Mouse (Mus musculus): Measurements from ENCODE around the gene Copz1. TPM values are rescaled to one million over a fixed set of nuclear protein-coding genes. Genes with fewer than 3 reads are reported as not detected.

Gene Copz1
- total and polyA plus RNA-seq, 2 experiments: 55.9 to 142 TPM

GRCm38 (mm10) chr15:103341547-103341946 is 69.0 kb downstream of the Copz1 start:
- Histone ChIP-seq H3K79me2 (ENCODE audit: control insufficient read depth, insufficient read depth, low read length) (no peaks in the 10 kb centered on the region; the same call in 1 of the 2 replicates), H3K9ac (ENCODE audit: low read depth, low read length) (no peak overlapping the region), H3K27ac (replicated peaks; ENCODE audit: insufficient read depth, low read depth, low read length) (no peak overlapping the region), H3K36me3 (ENCODE audit: control insufficient read depth, insufficient read depth, low read length) (peaks cover 21% of the 10 kb centered on the region), H3K4me1 (ENCODE audit: control insufficient read depth, insufficient read depth, low read length) (peaks cover 4% of the 10 kb centered on the region; the same call in 1 of the 2 replicates), H3K4me3 (ENCODE audit: insufficient read depth, low read depth, low read length) (no peak overlapping the region), H3K27me3 (ENCODE audit: control insufficient read depth, insufficient read depth, low read length) (peaks cover 2% of the 10 kb centered on the region; the same call in 1 of the 2 replicates)
- DNase-seq (ENCODE audit: extremely low read depth, low read depth, low spot score): no peak
- 75% methylated on average over 8 of the region's 8 CpGs for WGBS
- TF ChIP-seq POLR2A (IDR thresholded peaks at IDR 0.05; ENCODE audit: extremely low read depth, insufficient read depth, low read length): no peak
- no peak for TF ChIP-seq CTCF (IDR thresholded peaks at IDR 0.05; ENCODE audit: low read depth, low read length)

- WGBS: 23% methylated on average over 4 of the region's 4 CpGs
- TF ChIP-seq POLR2A (IDR thresholded peaks at IDR 0.05; ENCODE audit: extremely low read depth, insufficient read depth, low read length) (no peak), CTCF (IDR thresholded peaks at IDR 0.05; ENCODE audit: low read depth, low read length) (peak; percentile 53)
- no peak overlapping the region for H3K27ac ChIP-seq (replicated peaks; ENCODE audit: insufficient read depth, low read depth, low read length)
- peaks cover 26% of the 10 kb centered on the region for H3K36me3 ChIP-seq (ENCODE audit: control insufficient read depth, insufficient read depth, low read length)
- no peak overlapping the region for H3K4me3 ChIP-seq (ENCODE audit: insufficient read depth, low read depth, low read length)
- peak; percentile 74 for DNase-seq (ENCODE audit: extremely low read depth, low read depth, low spot score)
- peaks cover 4% of the 10 kb centered on the region; the same call in 1 of the 2 replicates for H3K4me1 ChIP-seq (ENCODE audit: control insufficient read depth, insufficient read depth, low read length)
- H3K79me2 ChIP-seq (ENCODE audit: control insufficient read depth, insufficient read depth, low read length): no peaks in the 10 kb centered on the region; the same call in 1 of the 2 replicates
- H3K9ac ChIP-seq (ENCODE audit: low read depth, low read length): no peak overlapping the region
- peaks cover 2% of the 10 kb centered on the region; the same call in 1 of the 2 replicates for H3K27me3 ChIP-seq (ENCODE audit: control insufficient read depth, insufficient read depth, low read length)
Measured at GRCm38 (mm10) chr15:103342415-103342814, 69.9 kb downstream of the Copz1 start.

- no peaks in the 10 kb centered on the region; the same call in 1 of the 2 replicates for H3K79me2 ChIP-seq (ENCODE audit: control insufficient read depth, insufficient read depth, low read length)
- 66% methylated on average over 3 of the region's 3 CpGs for WGBS
- H3K4me3 ChIP-seq (ENCODE audit: insufficient read depth, low read depth, low read length): no peak overlapping the region
- no peak overlapping the region for H3K9ac ChIP-seq (ENCODE audit: low read depth, low read length)
- TF ChIP-seq POLR2A (IDR thresholded peaks at IDR 0.05; ENCODE audit: extremely low read depth, insufficient read depth, low read length) (no peak), CTCF (IDR thresholded peaks at IDR 0.05; ENCODE audit: low read depth, low read length) (no peak)
- peaks cover 4% of the 10 kb centered on the region; the same call in 1 of the 2 replicates for H3K4me1 ChIP-seq (ENCODE audit: control insufficient read depth, insufficient read depth, low read length)
- no peak for DNase-seq (ENCODE audit: extremely low read depth, low read depth, low spot score)
- peaks cover 2% of the 10 kb centered on the region; the same call in 1 of the 2 replicates for H3K27me3 ChIP-seq (ENCODE audit: control insufficient read depth, insufficient read depth, low read length)
- H3K36me3 ChIP-seq (ENCODE audit: control insufficient read depth, insufficient read depth, low read length): peaks cover 29% of the 10 kb centered on the region
- no peak overlapping the region for H3K27ac ChIP-seq (replicated peaks; ENCODE audit: insufficient read depth, low read depth, low read length)
Measured at GRCm38 (mm10) chr15:103343008-103343407, 70.5 kb downstream of the Copz1 start.

- Histone ChIP-seq H3K9ac (ENCODE audit: low read depth, low read length) (no peak overlapping the region), H3K79me2 (ENCODE audit: control insufficient read depth, insufficient read depth, low read length) (no peaks in the 10 kb centered on the region; the same call in 1 of the 2 replicates), H3K27me3 (ENCODE audit: control insufficient read depth, insufficient read depth, low read length) (peaks cover 2% of the 10 kb centered on the region; the same call in 1 of the 2 replicates), H3K36me3 (ENCODE audit: control insufficient read depth, insufficient read depth, low read length) (peaks cover 29% of the 10 kb centered on the region), H3K4me3 (ENCODE audit: insufficient read depth, low read depth, low read length) (no peak overlapping the region), H3K27ac (replicated peaks; ENCODE audit: insufficient read depth, low read depth, low read length) (no peak overlapping the region), H3K4me1 (ENCODE audit: control insufficient read depth, insufficient read depth, low read length) (peaks cover 4% of the 10 kb centered on the region; the same call in 1 of the 2 replicates)
- DNase-seq (ENCODE audit: extremely low read depth, low read depth, low spot score): no peak
- TF ChIP-seq POLR2A (IDR thresholded peaks at IDR 0.05; ENCODE audit: extremely low read depth, insufficient read depth, low read length) (no peak), CTCF (IDR thresholded peaks at IDR 0.05; ENCODE audit: low read depth, low read length) (no peak)
Measured at GRCm38 (mm10) chr15:103343556-103343955, 71.0 kb downstream of the Copz1 start.

- TF ChIP-seq POLR2A (IDR thresholded peaks at IDR 0.05; ENCODE audit: extremely low read depth, insufficient read depth, low read length) (no peak), CTCF (IDR thresholded peaks at IDR 0.05; ENCODE audit: low read depth, low read length) (no peak)
- H3K27ac ChIP-seq (replicated peaks; ENCODE audit: insufficient read depth, low read depth, low read length): no peak overlapping the region
- H3K36me3 ChIP-seq (ENCODE audit: control insufficient read depth, insufficient read depth, low read length): peaks cover 45% of the 10 kb centered on the region
Measured at GRCm38 (mm10) chr15:103345789-103346188, 73.3 kb downstream of the Copz1 start.

GRCm38 (mm10) chr15:103347275-103347684 is 74.8 kb downstream of the Copz1 start:
- WGBS: 4% methylated on average over 2 of the region's 2 CpGs
- H3K36me3 ChIP-seq (ENCODE audit: control insufficient read depth, insufficient read depth, low read length): peaks cover 53% of the 10 kb centered on the region

More at GRCm38 (mm10) chr15:103345789-103346188, 73.3 kb downstream of the Copz1 start:
- H3K9ac ChIP-seq (ENCODE audit: low read depth, low read length): no peak overlapping the region
- WGBS: 86% methylated on average over 6 of the region's 6 CpGs
- no peak for DNase-seq (ENCODE audit: extremely low read depth, low read depth, low spot score)
- no peaks in the 10 kb centered on the region for H3K27me3 ChIP-seq (ENCODE audit: control insufficient read depth, insufficient read depth, low read length)
- H3K4me3 ChIP-seq (ENCODE audit: insufficient read depth, low read depth, low read length): no peak overlapping the region
- H3K4me1 ChIP-seq (ENCODE audit: control insufficient read depth, insufficient read depth, low read length): no peaks in the 10 kb centered on the region
- H3K79me2 ChIP-seq (ENCODE audit: control insufficient read depth, insufficient read depth, low read length): no peaks in the 10 kb centered on the region; the same call in 1 of the 2 replicates

More at GRCm38 (mm10) chr15:103347275-103347684, 74.8 kb downstream of the Copz1 start:
- TF ChIP-seq CTCF (IDR thresholded peaks at IDR 0.05; ENCODE audit: low read depth, low read length) (peak; percentile 67; the same call in 1 of the 2 replicates), POLR2A (IDR thresholded peaks at IDR 0.05; ENCODE audit: extremely low read depth, insufficient read depth, low read length) (no peak)
- no peaks in the 10 kb centered on the region; the same call in 1 of the 2 replicates for H3K79me2 ChIP-seq (ENCODE audit: control insufficient read depth, insufficient read depth, low read length)
- no peak overlapping the region for H3K9ac ChIP-seq (ENCODE audit: low read depth, low read length)
- no peak overlapping the region for H3K27ac ChIP-seq (replicated peaks; ENCODE audit: insufficient read depth, low read depth, low read length)
- no peaks in the 10 kb centered on the region for H3K27me3 ChIP-seq (ENCODE audit: control insufficient read depth, insufficient read depth, low read length)
- peak; percentile 79 for DNase-seq (ENCODE audit: extremely low read depth, low read depth, low spot score)
- no peak overlapping the region for H3K4me3 ChIP-seq (ENCODE audit: insufficient read depth, low read depth, low read length)
- H3K4me1 ChIP-seq (ENCODE audit: control insufficient read depth, insufficient read depth, low read length): no peaks in the 10 kb centered on the region

Other genes with a start within 250 kb of the Copz1 start
- gene Smug1, start 105.6 kb upstream of the Copz1 start, total RNA-seq (2014; rRNA removed): 6.8 and 8.1 TPM in 2 replicates
- gene Smug1, start 105.6 kb upstream of the Copz1 start, polyA plus RNA-seq (2012; rRNA removed): 9.9 and 11.1 TPM in 2 replicates
- 14.1 and 14.9 TPM in 2 replicates for gene Cbx5, start 32.9 kb upstream of the Copz1 start, total RNA-seq (2014; rRNA removed)
- gene Cbx5, start 32.9 kb upstream of the Copz1 start, polyA plus RNA-seq (2012; rRNA removed): 4.2 and 5.2 TPM in 2 replicates
- gene Hnrnpa1, start 32.3 kb upstream of the Copz1 start, total RNA-seq (2014; rRNA removed): 58.2 and 58.9 TPM in 2 replicates
- gene Hnrnpa1, start 32.3 kb upstream of the Copz1 start, polyA plus RNA-seq (2012; rRNA removed): 16.3 and 17.7 TPM in 2 replicates
- 0.40 and 0.74 TPM in 2 replicates for gene Nfe2, start 14.3 kb upstream of the Copz1 start, total RNA-seq (2014; rRNA removed)
- gene Nfe2, start 14.3 kb upstream of the Copz1 start, polyA plus RNA-seq (2012; rRNA removed): 2.3 and 4.9 TPM in 2 replicates
- gene Gpr84, start 37.9 kb downstream of the Copz1 start, total RNA-seq (2014; rRNA removed): 0.07 and 0.09 TPM in 2 replicates
- 0.12 and 0.19 TPM in 2 replicates for gene Gpr84, start 37.9 kb downstream of the Copz1 start, polyA plus RNA-seq (2012; rRNA removed)
- gene Zfp385a, start 67.4 kb downstream of the Copz1 start, total RNA-seq (2014; rRNA removed): 0.92 and 2.1 TPM in 2 replicates
- gene Zfp385a, start 67.4 kb downstream of the Copz1 start, polyA plus RNA-seq (2012; rRNA removed): 14.9 and 17.1 TPM in 2 replicates
- 3.0 and 5.4 TPM in 2 replicates for gene Itga5, start 94.0 kb downstream of the Copz1 start, total RNA-seq (2014; rRNA removed)
- gene Itga5, start 94.0 kb downstream of the Copz1 start, polyA plus RNA-seq (2012; rRNA removed): 18.0 and 28.1 TPM in 2 replicates
- not detected in 2 replicates for gene Gtsf1, start 157.8 kb downstream of the Copz1 start, total RNA-seq (2014; rRNA removed)
- not detected in 2 replicates for gene Gtsf1, start 157.8 kb downstream of the Copz1 start, polyA plus RNA-seq (2012; rRNA removed)
- not detected in 2 replicates for gene Gtsf2, start 175.8 kb downstream of the Copz1 start, total RNA-seq (2014; rRNA removed)
- not detected in 2 replicates for gene Gtsf2, start 175.8 kb downstream of the Copz1 start, polyA plus RNA-seq (2012; rRNA removed)
- gene Nckap1l, start 181.1 kb downstream of the Copz1 start, total RNA-seq (2014; rRNA removed): 6.2 and 6.3 TPM in 2 replicates
- 1.1 and 2.2 TPM in 2 replicates for gene Nckap1l, start 181.1 kb downstream of the Copz1 start, polyA plus RNA-seq (2012; rRNA removed)
- gene Pde1b, start 230.3 kb downstream of the Copz1 start, total RNA-seq (2014; rRNA removed): 0.46 and 0.81 TPM in 2 replicates
- gene Pde1b, start 230.3 kb downstream of the Copz1 start, polyA plus RNA-seq (2012; rRNA removed): 0.55 and 1.0 TPM in 2 replicates

Measured in liver, adult 2 months (tissue).